33 mouse cellular contexts compared by ENCODE assay signal in genomic region chr4:141365876-141366275, GRCm38 (mm10). TPM values are rescaled to one million over a fixed set of nuclear protein-coding genes. Genes with fewer than 3 reads are reported as not detected.
DNase-seq lines count a peak whose midpoint lies in the region; ATAC-seq and TF ChIP-seq lines count a peak whose summit lies in the region.
"Had no signal": no experiment of that assay in that cellular context is flagged by ENCODE, and none has a peak within 500 bp of the region (broad histone marks: within the 10 kb centered on the region; RNA-seq: fewer than 3 reads in every experiment).

No protein-coding gene starts in this region.

- no peak for ATAC-seq in megakaryocyte, adult 5-6 weeks (ENCODE audit: poor library complexity, severe bottlenecking)
- ATAC-seq in forebrain, embryonic 16.5 days, result no peak
- ATAC-seq: intestine, postnatal 0 days had no signal

- WGBS in forebrain, embryonic 16.5 days, result 62% methylated on average over 7 of the region's 7 CpGs

- H3K36me3 ChIP-seq in megakaryocyte, embryonic 14.5 days (replicated peaks; ENCODE audit: low read length), result no peaks in the 10 kb centered on the region
- H3K36me3 ChIP-seq in C2C12 (ENCODE audit: control insufficient read depth, insufficient read depth), result no peaks in the 10 kb centered on the region
- H3K36me3 ChIP-seq in myocyte (ENCODE audit: control insufficient read depth, insufficient read depth), result no peaks in the 10 kb centered on the region
- no peaks in the 10 kb centered on the region for H3K36me3 ChIP-seq in forebrain, embryonic 16.5 days (ENCODE audit: control insufficient read depth, insufficient read depth)
- H3K36me3 ChIP-seq: embryonic facial prominence, embryonic 15.5 days; forebrain, embryonic 12.5 days; limb, embryonic 12.5 days; liver, embryonic 15.5 days; midbrain, embryonic 12.5 days; neural tube, embryonic 15.5 days had no signal

- H3K79me2 ChIP-seq in C2C12 (ENCODE audit: control insufficient read depth, insufficient read depth), result no peaks in the 10 kb centered on the region
- H3K79me2 ChIP-seq in myocyte (ENCODE audit: control insufficient read depth, insufficient read depth), result no peaks in the 10 kb centered on the region

- DNase-seq in adrenal gland, postnatal 25 days, result peak; percentile 41
- no peak for DNase-seq in adrenal gland, adult 18-20 months (ENCODE audit: low spot score in 2 of 2)
- DNase-seq: cerebellum, adult 18-20 months; cerebellum, postnatal 10 days; gastrocnemius, postnatal 25 days; heart, adult 11 months; heart, postnatal 36 days; layer of hippocampus, postnatal 36 days; lung, embryonic 14.5 days; lung, postnatal 14 days; right cerebral cortex, postnatal 4 days; thymus, adult 2 months; thymus, postnatal 36 days had no signal

- TF ChIP-seq POLR2A in myocyte (IDR thresholded peaks at IDR 0.05; ENCODE audit: insufficient read length, low read depth), result no peak

- no peak overlapping the region for H3K27ac ChIP-seq in forebrain, embryonic 16.5 days (ENCODE audit: low read length)
- H3K27ac ChIP-seq: embryonic facial prominence, embryonic 15.5 days; forebrain, embryonic 12.5 days; hindbrain, embryonic 14.5 days; limb, embryonic 12.5 days; liver, embryonic 15.5 days; midbrain, embryonic 12.5 days; neural tube, embryonic 15.5 days had no signal

- H3K27me3 ChIP-seq in megakaryocyte, embryonic 14.5 days (replicated peaks), result peaks cover 92% of the 10 kb centered on the region
- H3K27me3 ChIP-seq in C2C12 (ENCODE audit: control insufficient read depth, insufficient read depth, insufficient read length) (no peaks in the 10 kb centered on the region), myocyte (ENCODE audit: control insufficient read depth, insufficient read depth, insufficient read length) (peaks cover 6% of the 10 kb centered on the region)
- 0 out of 2 replicates have a peak, but pooled peaks cover 2% of the 10 kb centered on the region for H3K27me3 ChIP-seq in forebrain, embryonic 16.5 days (replicated peaks; ENCODE audit: control insufficient read depth, insufficient read depth, low read length)

- no peak overlapping the region for H3K9ac ChIP-seq in forebrain, embryonic 16.5 days (replicated peaks; ENCODE audit: low read depth, low read length)
- H3K9ac ChIP-seq: embryonic facial prominence, embryonic 15.5 days; forebrain, embryonic 12.5 days; hindbrain, embryonic 14.5 days; limb, embryonic 12.5 days; liver, embryonic 15.5 days; lung, embryonic 14.5 days; midbrain, embryonic 12.5 days; neural tube, embryonic 15.5 days had no signal

- H3K4me2 ChIP-seq in myocyte (ENCODE audit: low read depth), result no peak overlapping the region
- no peak overlapping the region for H3K4me2 ChIP-seq in forebrain, embryonic 16.5 days (ENCODE audit: low read length)
- H3K4me2 ChIP-seq: embryonic facial prominence, embryonic 15.5 days; forebrain, embryonic 12.5 days; heart, embryonic 11.5 days; hindbrain, embryonic 14.5 days; limb, embryonic 12.5 days; liver, embryonic 15.5 days; lung, embryonic 14.5 days; midbrain, embryonic 12.5 days; neural tube, embryonic 15.5 days had no signal

- no peak for TF ChIP-seq CTCF in C2C12 (IDR thresholded peaks at IDR 0.05; ENCODE audit: control insufficient read depth, insufficient read depth, insufficient read length)

- H3K9me3 ChIP-seq in megakaryocyte, embryonic 14.5 days, result no peaks in the 10 kb centered on the region
- no peaks in the 10 kb centered on the region for H3K9me3 ChIP-seq in forebrain, embryonic 16.5 days (ENCODE audit: control insufficient read depth, low read length)
- H3K9me3 ChIP-seq: embryonic facial prominence, embryonic 15.5 days; forebrain, embryonic 12.5 days; limb, embryonic 12.5 days; liver, embryonic 15.5 days; midbrain, embryonic 12.5 days; neural tube, embryonic 15.5 days had no signal

- H3K4me1 ChIP-seq in megakaryocyte, embryonic 14.5 days, result peaks cover 27% of the 10 kb centered on the region
- H3K4me1 ChIP-seq in forebrain, embryonic 16.5 days (replicated peaks; ENCODE audit: control insufficient read depth, insufficient read depth, low read length), result peaks cover 8% of the 10 kb centered on the region

- no peaks in the 10 kb centered on the region for H3K79me3 ChIP-seq in C2C12 (ENCODE audit: low read depth)

- H3ac ChIP-seq in C2C12 (ENCODE audit: control insufficient read depth, insufficient read length, low read depth) (peak overlapping the region; percentile 54), myocyte (ENCODE audit: control insufficient read depth, insufficient read length) (no peak overlapping the region)

- H3K4me3 ChIP-seq in megakaryocyte, embryonic 14.5 days (replicated peaks), result peak overlapping the region; percentile 28
- H3K4me3 ChIP-seq in C2C12 (ENCODE audit: insufficient read depth, poor library complexity, severe bottlenecking) (no peak overlapping the region), myocyte (no peak overlapping the region)
- H3K4me3 ChIP-seq in forebrain, embryonic 16.5 days (replicated peaks; ENCODE audit: low read length), result no peak overlapping the region
- H3K4me3 ChIP-seq: embryonic facial prominence, embryonic 15.5 days; forebrain, embryonic 12.5 days; limb, embryonic 12.5 days; liver, embryonic 15.5 days; midbrain, embryonic 12.5 days; neural tube, embryonic 15.5 days had no signal

TF ChIP-seq in C2C12, 6 proteins besides CTCF, POLR2A, EP300 and RAD21:
- TF ChIP-seq CEBPB (IDR thresholded peaks at IDR 0.05; ENCODE audit: low read depth) (no peak), FOSL1 (IDR thresholded peaks at IDR 0.05; ENCODE audit: insufficient read depth, low read length, poor library complexity, severe bottlenecking) (no peak), MYOD1 (IDR thresholded peaks at IDR 0.05; ENCODE audit: control insufficient read depth, insufficient read length, low read depth) (peak; percentile 73), USF1 (IDR thresholded peaks at IDR 0.05; ENCODE audit: low read depth) (no peak), MAX (IDR thresholded peaks at IDR 0.05) (peak; percentile 10)

TF ChIP-seq in myocyte, 11 proteins besides CTCF, POLR2A, EP300 and RAD21:
- TF ChIP-seq MYOD1 (IDR thresholded peaks at IDR 0.05; ENCODE audit: control insufficient read depth in 1 of 3, insufficient read length in 2 of 3, low read depth in 2 of 3) (peak in 2 of 3 experiments; percentile 51 to 66), CEBPB (IDR thresholded peaks at IDR 0.05; ENCODE audit: insufficient read depth, poor library complexity, severe bottlenecking) (no peak), USF1 (IDR thresholded peaks at IDR 0.05; ENCODE audit: low read depth) (no peak), REST (IDR thresholded peaks at IDR 0.05; ENCODE audit: insufficient read depth, insufficient read length) (no peak), TCF3 (IDR thresholded peaks at IDR 0.05; ENCODE audit: insufficient read length, low read depth) (no peak), TCF12 (IDR thresholded peaks at IDR 0.05; ENCODE audit: insufficient read depth, poor library complexity, severe bottlenecking) (no peak), MYOG (IDR thresholded peaks at IDR 0.05; ENCODE audit: control insufficient read depth in 1 of 3, insufficient read depth in 1 of 3, insufficient read length in 2 of 3, low read depth in 2 of 3) (peak in 1 of 3 experiments; percentile 11), MAX (IDR thresholded peaks at IDR 0.05; ENCODE audit: low read depth) (no peak), SRF (IDR thresholded peaks at IDR 0.05; ENCODE audit: control insufficient read depth, insufficient read length, low read depth) (no peak), E2F4 (IDR thresholded peaks at IDR 0.05; ENCODE audit: insufficient read depth) (no peak), POLR2AphosphoS2 (IDR thresholded peaks at IDR 0.05; ENCODE audit: insufficient read length, low read depth) (no peak)
TF ChIP-seq in myocyte: peak in this region for 2.

RNA-seq across cellular contexts. Expression of gene Fam131c, which starts 2.1 kb away (rescaled TPM):
- 1.8 and 2.1 TPM in 2 replicates for total RNA-seq in adrenal gland, postnatal 25 days (2021)
- 1 to 10 TPM; 1.3 to 2.4 TPM for total RNA-seq in adrenal gland, adult 18-20 months (2021)
- polyA plus RNA-seq in megakaryocyte, embryonic 14.5 days (2012; ENCODE audit: insufficient read depth, low replicate concordance), result not detected in 2 replicates
- not detected in 2 replicates for total RNA-seq in megakaryocyte, adult 5-6 weeks (2015)
- total RNA-seq in megakaryocyte, adult 5-6 weeks (2017), result not detected in 2 replicates
- 1.9 TPM for polyA plus RNA-seq in C2C12 (2012; fragmentation: generic; extraction: Trizol)
- 0.77 TPM for polyA plus RNA-seq in myocyte (2012; fragmentation: generic; extraction: Trizol)
- polyA plus RNA-seq in forebrain, embryonic 16.5 days (2015; fragmentation: Nextera tagmentation; extraction: Ambion mirVana), result 11.6 and 19.8 TPM in 2 replicates
- total RNA-seq: common myeloid progenitor, adult 5-6 weeks; megakaryocyte progenitor cell, adult 5-6 weeks; MEL had no signal

RNA-seq across cellular contexts. Expression of gene Clcnka, which starts 32.6 kb away (rescaled TPM):
- total RNA-seq in adrenal gland, postnatal 25 days (2021), result not detected in 2 replicates
- not detected for total RNA-seq in adrenal gland, adult 18-20 months (2021)
- not detected in 2 replicates for polyA plus RNA-seq in megakaryocyte, embryonic 14.5 days (2012; ENCODE audit: insufficient read depth, low replicate concordance)
- total RNA-seq in megakaryocyte, adult 5-6 weeks (2015), result not detected in 2 replicates
- total RNA-seq in megakaryocyte, adult 5-6 weeks (2017), result not detected in 2 replicates
- polyA plus RNA-seq in C2C12 (2012; fragmentation: generic; extraction: Trizol), result not detected
- polyA plus RNA-seq in myocyte (2012; fragmentation: generic; extraction: Trizol), result 0.85 TPM
- not detected in 2 replicates for polyA plus RNA-seq in forebrain, embryonic 16.5 days (2015; fragmentation: Nextera tagmentation; extraction: Ambion mirVana)
- total RNA-seq: common myeloid progenitor, adult 5-6 weeks; heart, postnatal 36 days; layer of hippocampus, postnatal 36 days; left cerebral cortex, postnatal 10 days; liver, adult 2 months; megakaryocyte progenitor cell, adult 5-6 weeks; MEL had no signal
- polyA plus RNA-seq: forebrain, embryonic 12.5 days; intestine, postnatal 0 days; large intestine, adult 2 months; liver, embryonic 15.5 days; midbrain, embryonic 12.5 days; neural tube, embryonic 15.5 days had no signal

RNA-seq across cellular contexts. Expression of gene Clcnkb, which starts 49.9 kb away (rescaled TPM):
- total RNA-seq in adrenal gland, postnatal 25 days (2021), result not detected in 2 replicates
- total RNA-seq in adrenal gland, adult 18-20 months (2021), result not detected
- not detected in 2 replicates for polyA plus RNA-seq in megakaryocyte, embryonic 14.5 days (2012; ENCODE audit: insufficient read depth, low replicate concordance)
- total RNA-seq in megakaryocyte, adult 5-6 weeks (2015), result not detected in 2 replicates
- not detected in 2 replicates for total RNA-seq in megakaryocyte, adult 5-6 weeks (2017)
- polyA plus RNA-seq in C2C12 (2012; fragmentation: generic; extraction: Trizol) (not detected), myocyte (2012; fragmentation: generic; extraction: Trizol) (0.23 TPM)
- 0.10 TPM in 1 of 2 replicates, not detected in the other for polyA plus RNA-seq in forebrain, embryonic 16.5 days (2015; fragmentation: Nextera tagmentation; extraction: Ambion mirVana)
- total RNA-seq: common myeloid progenitor, adult 5-6 weeks; gastrocnemius, postnatal 25 days; layer of hippocampus, postnatal 36 days; left cerebral cortex, postnatal 10 days; liver, adult 2 months; megakaryocyte progenitor cell, adult 5-6 weeks; MEL had no signal
- polyA plus RNA-seq: embryonic facial prominence, embryonic 15.5 days; forebrain, embryonic 12.5 days; hindbrain, embryonic 14.5 days; intestine, postnatal 0 days; large intestine, adult 2 months; limb, embryonic 12.5 days; liver, adult 2 months; liver, embryonic 15.5 days; lung, embryonic 14.5 days; midbrain, embryonic 12.5 days had no signal

RNA-seq across cellular contexts. Expression of gene Hspb7, which starts 54.7 kb away (rescaled TPM):
- total RNA-seq in adrenal gland, postnatal 25 days (2021), result 0.33 TPM in 1 of 2 replicates, not detected in the other
- under 1 TPM; 0.20 to 0.86 TPM for total RNA-seq in adrenal gland, adult 18-20 months (2021)
- polyA plus RNA-seq in megakaryocyte, embryonic 14.5 days (2012; ENCODE audit: insufficient read depth, low replicate concordance), result not detected in 2 replicates
- not detected in 2 replicates for total RNA-seq in megakaryocyte, adult 5-6 weeks (2015)
- not detected in 2 replicates for total RNA-seq in megakaryocyte, adult 5-6 weeks (2017)
- polyA plus RNA-seq in C2C12 (2012; fragmentation: generic; extraction: Trizol) (0.30 TPM), myocyte (2012; fragmentation: generic; extraction: Trizol) (31.1 TPM)
- polyA plus RNA-seq in forebrain, embryonic 16.5 days (2015; fragmentation: Nextera tagmentation; extraction: Ambion mirVana), result not detected in 2 replicates
- total RNA-seq: common myeloid progenitor, adult 5-6 weeks; layer of hippocampus, postnatal 36 days; megakaryocyte progenitor cell, adult 5-6 weeks; MEL had no signal
- polyA plus RNA-seq: forebrain, embryonic 12.5 days; limb, embryonic 12.5 days had no signal
